Mouse (Mus musculus): ENCODE results near the gene Tbc1d2b.

The Tbc1d2b gene

DNA sequence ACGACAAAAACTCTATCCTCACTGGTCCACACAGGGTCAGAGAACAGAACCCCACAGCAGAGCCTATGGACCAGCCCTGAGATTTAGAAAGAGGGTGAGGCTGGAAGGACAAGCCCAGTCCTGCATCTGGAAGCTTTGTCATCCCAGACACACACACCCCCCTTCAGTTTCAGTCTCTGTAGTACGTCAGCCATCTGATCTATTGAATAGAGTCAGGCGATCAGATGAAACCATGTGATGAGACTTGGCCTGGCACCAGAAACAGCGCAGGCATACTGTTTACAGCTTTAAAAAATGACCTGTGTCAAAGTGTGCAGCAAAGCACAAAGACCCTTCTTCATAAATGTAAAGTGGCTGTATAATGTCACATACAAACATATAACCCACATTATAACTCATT, 30.0 kb downstream of the Tbc1d2b start:
- no peak for DNase-seq (ENCODE audit: low read depth, low spot score)
- Histone ChIP-seq H3K36me3 (ENCODE audit: control insufficient read depth, insufficient read depth, low read length, poor library complexity, severe bottlenecking) (no peaks in the 10 kb centered on the region), H3K27me3 (ENCODE audit: control insufficient read depth, insufficient read depth, low read length, poor library complexity, severe bottlenecking) (no peaks in the 10 kb centered on the region)

DNA sequence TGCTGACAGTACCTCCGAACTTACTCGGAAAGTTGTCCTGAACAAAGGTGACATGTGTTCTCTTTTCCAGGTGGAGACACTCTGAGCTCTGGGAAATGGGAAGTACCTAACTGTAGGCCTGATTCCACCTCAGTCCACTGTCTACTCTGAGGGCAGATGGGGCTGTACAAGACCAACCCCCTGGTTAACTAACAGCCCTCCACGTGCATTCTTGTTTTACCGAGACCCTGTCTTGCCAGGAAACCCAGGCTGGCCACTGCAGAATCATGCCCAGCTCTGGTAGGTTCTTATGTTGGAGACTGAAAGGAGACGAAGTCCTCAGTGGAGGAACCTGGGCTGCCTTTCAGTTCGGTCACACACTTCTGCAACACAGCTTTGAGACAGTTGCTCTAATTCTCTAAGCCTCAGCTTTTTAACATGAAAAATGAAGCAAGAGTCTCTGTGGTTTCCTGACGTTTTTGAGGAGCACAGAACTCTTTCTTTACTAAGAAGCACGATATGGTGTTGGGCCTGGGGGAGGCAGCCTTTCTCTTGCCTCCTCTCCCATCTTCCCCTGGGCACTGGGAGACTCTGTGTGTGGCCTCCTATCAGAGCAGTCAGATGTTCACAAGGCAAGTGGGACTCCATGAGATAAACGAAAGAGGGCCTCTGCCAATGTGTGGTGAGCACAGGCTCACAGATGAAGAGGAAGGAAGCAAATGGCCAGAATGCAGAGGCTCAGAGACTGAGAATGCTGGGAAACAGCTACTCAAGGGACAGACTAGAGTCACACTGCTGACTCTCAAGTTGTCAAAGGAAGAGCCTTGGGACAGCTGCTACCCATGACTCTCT, 33.2 kb downstream of the Tbc1d2b start:
- H3K36me3 ChIP-seq (ENCODE audit: control insufficient read depth, insufficient read depth, low read length, poor library complexity, severe bottlenecking) = no peaks in the 10 kb centered on the region
- no peak for DNase-seq (ENCODE audit: low read depth, low spot score)
- H3K27me3 ChIP-seq (ENCODE audit: control insufficient read depth, insufficient read depth, low read length, poor library complexity, severe bottlenecking) = no peaks in the 10 kb centered on the region

DNA sequence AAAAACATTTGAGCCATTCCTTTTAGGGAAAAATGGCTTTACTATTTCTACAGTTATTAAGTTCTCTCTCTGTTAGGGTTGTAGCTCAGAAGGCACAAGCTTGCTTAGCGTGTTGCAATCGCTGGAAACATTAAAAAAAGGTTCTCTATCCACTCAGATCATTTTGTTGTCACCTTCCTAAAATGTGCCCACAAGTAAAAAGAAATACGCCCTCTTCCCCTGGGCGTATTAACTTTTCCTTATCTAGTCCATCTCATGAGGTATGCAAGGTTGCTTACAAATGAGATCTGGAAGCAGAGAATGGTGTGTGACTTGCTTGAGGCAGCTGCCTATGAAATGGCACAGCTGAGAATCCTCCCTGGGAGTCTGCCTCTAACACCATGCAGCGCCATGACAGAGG, 33.8 kb downstream of the Tbc1d2b start:
- no peaks in the 10 kb centered on the region for H3K36me3 ChIP-seq (ENCODE audit: control insufficient read depth, insufficient read depth, low read length, poor library complexity, severe bottlenecking)
- DNase-seq (ENCODE audit: low read depth, low spot score) = no peak
- no peaks in the 10 kb centered on the region for H3K27me3 ChIP-seq (ENCODE audit: control insufficient read depth, insufficient read depth, low read length, poor library complexity, severe bottlenecking)

DNA sequence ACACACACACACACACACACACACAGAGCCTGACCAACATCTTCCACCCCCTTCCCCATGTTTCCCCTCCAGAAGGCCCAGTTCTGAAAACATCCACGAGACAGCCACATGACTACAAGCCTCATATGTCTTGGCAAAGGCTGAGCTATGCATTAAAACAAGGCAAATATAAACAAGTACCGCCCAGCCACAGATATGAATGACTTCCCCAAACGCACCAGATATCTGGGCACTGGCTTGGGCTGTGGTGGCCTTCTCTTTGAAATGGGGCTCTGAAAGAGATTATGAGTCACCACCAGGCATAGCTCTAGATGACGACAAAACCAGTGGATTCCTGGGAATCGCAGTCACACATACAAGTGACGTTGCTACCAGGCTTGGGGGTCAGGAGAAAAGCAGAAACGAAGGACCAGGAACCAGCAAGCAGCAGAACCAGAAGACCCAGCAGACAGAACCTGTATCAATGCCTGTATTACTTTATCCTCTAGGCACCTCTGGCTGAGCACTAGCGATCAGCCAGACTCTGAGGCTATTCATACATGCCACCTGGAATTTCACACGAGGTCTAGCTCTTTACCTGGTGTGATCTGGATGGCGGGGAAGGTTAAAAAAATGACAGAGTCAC, 35.2 kb downstream of the Tbc1d2b start:
- H3K27me3 ChIP-seq (ENCODE audit: control insufficient read depth, insufficient read depth, low read length, poor library complexity, severe bottlenecking) = no peaks in the 10 kb centered on the region
- H3K36me3 ChIP-seq (ENCODE audit: control insufficient read depth, insufficient read depth, low read length, poor library complexity, severe bottlenecking) = no peaks in the 10 kb centered on the region
- DNase-seq (ENCODE audit: low read depth, low spot score) = no peak

DNA sequence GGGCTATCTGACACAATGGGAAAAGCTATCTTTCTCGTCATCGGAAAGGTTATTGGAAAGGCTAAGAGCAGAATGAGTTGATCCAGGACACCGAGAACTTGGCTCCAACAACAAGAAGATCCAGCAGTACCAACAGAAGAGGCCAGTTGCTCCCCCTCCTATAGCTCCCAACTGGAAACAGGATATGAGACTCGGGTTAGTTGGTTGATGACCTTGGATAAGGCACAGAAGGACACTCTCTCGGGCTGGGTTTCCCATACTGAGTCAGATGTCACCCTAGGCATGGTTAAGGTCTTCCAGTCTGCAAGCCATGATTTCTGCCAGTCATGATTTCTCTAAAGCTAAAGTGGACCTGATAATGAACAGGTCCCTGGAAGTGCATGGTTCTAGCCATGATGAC, 35.8 kb downstream of the Tbc1d2b start:
- Histone ChIP-seq H3K27me3 (ENCODE audit: control insufficient read depth, insufficient read depth, low read length, poor library complexity, severe bottlenecking) (no peaks in the 10 kb centered on the region), H3K36me3 (ENCODE audit: control insufficient read depth, insufficient read depth, low read length, poor library complexity, severe bottlenecking) (no peaks in the 10 kb centered on the region)
- DNase-seq (ENCODE audit: low read depth, low spot score) = no peak

DNA sequence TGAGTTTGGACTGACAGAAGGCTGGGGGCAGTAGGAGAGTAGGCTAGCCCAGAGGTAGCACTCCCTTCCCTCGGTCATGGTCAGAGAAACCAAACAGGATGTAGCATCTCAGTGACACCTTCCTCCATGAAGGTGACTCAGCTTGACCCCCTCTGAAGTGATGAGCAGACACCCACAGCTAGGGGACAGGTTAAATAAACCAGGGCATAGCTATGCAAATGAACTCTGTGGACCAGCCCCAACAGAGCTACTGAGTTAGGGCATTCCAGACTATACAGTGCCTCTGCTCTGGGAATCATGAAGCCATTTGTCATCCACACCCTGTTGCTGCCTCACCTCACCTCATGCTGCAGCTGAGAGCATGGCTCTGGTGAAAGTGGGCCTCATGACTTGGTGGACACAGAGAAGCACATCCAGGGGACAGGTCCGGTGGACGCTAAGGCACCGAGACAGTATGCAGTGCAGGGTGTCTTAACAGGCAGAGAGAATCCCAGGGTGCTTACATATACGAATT, 36.6 kb downstream of the Tbc1d2b start:
- Histone ChIP-seq H3K27me3 (ENCODE audit: control insufficient read depth, insufficient read depth, low read length, poor library complexity, severe bottlenecking) (no peaks in the 10 kb centered on the region), H3K36me3 (ENCODE audit: control insufficient read depth, insufficient read depth, low read length, poor library complexity, severe bottlenecking) (no peaks in the 10 kb centered on the region)
- DNase-seq (ENCODE audit: low read depth, low spot score) = no peak

DNA sequence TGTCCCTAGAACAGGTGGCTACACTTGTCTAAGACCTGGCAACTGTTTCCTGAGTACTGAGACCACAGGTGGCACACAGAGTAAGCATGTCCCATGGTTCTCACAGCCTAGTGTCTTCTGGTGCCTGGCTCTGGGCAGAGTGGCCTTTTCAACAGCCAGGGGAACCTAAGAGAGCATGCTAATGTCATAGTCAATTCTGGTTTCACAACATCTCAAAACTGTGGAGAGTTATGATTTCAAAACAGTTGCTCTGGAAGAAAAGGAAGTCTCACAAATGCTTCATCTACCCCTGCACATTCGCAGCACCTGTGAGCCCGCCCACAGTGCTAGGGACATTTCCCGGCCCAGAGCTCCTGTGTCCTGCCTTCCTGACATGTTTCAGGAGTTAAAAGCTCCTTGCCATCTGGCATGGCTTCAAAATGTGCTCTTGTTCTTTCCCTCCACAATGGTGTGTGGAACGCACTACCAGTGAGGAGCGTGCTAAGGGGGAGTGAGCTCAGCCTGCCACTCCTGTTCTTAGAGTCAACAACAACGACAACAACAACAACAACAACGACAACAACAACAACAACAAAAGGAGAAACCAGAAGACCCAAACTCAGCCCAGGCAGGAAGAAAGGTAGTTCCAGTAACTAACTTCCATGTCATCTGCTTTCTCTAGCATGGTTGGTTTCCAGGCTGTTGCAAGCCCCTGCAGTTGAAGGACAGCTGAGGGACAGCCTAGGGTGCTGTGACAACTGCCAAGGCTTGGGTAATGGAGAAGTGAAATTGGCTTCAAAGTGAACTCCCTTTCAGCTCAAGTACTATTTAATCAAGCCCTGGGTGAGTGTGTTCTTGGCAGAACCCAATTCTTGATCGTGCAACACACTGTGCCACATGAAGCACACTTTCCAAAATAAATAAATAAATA, 37.6 kb downstream of the Tbc1d2b start:
- Histone ChIP-seq H3K27me3 (ENCODE audit: control insufficient read depth, insufficient read depth, low read length, poor library complexity, severe bottlenecking) (no peaks in the 10 kb centered on the region), H3K36me3 (ENCODE audit: control insufficient read depth, insufficient read depth, low read length, poor library complexity, severe bottlenecking) (no peaks in the 10 kb centered on the region)
- DNase-seq (ENCODE audit: low read depth, low spot score) = no peak

DNA sequence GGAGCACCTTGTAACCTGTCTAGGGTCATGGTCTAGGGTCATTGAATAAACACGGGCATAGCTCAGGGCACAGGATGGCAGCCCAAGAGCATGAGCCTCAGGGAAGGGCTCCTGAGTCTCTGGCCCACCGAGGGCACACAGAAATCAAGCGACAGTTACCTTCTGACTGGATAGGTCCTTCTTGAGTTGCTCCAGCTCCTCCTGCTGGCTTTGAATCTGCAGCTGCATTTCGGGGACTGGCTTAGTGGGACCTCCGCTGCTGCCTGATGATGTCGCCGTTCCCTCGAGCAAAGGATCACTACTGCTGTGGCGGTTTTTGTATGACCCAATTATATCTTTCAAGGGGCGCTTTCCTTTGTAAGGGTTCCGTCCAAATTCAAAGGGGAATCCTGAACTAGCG, 43.4 kb downstream of the Tbc1d2b start:
- DNase-seq (ENCODE audit: low read depth, low spot score) = no peak
- H3K27me3 ChIP-seq (ENCODE audit: control insufficient read depth, insufficient read depth, low read length, poor library complexity, severe bottlenecking) = no peaks in the 10 kb centered on the region
- H3K36me3 ChIP-seq (ENCODE audit: control insufficient read depth, insufficient read depth, low read length, poor library complexity, severe bottlenecking) = no peaks in the 10 kb centered on the region

DNA sequence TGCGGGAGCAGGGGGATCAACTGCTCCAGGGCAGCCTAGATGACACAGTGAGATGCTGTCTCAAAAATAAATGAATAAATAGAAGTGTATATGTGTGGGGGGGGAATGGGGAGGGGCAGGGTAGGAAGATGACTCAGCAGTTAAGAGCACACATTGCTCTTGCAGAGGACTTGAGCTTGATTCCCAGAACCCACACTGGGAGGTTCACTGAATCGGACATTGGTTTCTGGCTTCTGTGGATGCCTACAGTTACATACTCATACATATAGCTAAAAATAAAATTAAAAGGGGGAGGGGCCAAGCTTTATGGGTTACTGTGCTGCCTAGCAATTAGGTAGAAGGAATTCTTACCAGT, 43.9 kb downstream of the Tbc1d2b start:
- Histone ChIP-seq H3K27me3 (ENCODE audit: control insufficient read depth, insufficient read depth, low read length, poor library complexity, severe bottlenecking) (no peaks in the 10 kb centered on the region), H3K36me3 (ENCODE audit: control insufficient read depth, insufficient read depth, low read length, poor library complexity, severe bottlenecking) (no peaks in the 10 kb centered on the region)
- DNase-seq (ENCODE audit: low read depth, low spot score) = no peak

DNA sequence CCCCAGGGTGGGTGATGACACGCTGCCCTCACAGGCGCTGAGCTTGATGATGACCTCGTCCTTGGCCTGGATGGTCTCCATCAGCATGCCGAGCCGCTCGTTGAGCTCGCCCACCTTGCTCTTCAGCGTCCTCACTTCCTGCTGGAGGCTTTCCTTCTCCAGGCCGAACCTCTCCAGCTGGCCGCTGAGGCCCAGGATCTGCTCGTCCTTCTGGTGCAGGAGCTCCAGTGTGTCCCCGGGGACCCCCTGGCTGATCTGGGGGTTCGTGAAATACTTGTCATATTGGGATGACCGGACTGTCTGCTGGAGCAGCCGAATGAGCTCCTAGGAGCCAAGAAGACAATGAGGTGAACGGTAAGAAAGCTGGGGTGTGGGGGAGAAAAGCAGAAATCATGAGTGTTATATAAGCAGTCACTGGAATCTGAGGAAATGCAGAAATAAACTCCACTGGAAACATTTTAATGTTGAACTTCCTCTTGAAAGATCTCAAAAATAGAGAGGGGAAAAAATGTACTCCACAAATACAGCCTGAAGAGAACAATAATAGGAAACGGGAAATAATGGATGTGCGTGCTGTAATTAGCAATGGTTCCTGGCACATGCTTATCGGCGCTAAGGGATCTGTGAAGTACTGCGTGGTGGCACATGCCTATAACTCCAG, 44.4 kb downstream of the Tbc1d2b start:
- no peak for DNase-seq (ENCODE audit: low read depth, low spot score)

DNA sequence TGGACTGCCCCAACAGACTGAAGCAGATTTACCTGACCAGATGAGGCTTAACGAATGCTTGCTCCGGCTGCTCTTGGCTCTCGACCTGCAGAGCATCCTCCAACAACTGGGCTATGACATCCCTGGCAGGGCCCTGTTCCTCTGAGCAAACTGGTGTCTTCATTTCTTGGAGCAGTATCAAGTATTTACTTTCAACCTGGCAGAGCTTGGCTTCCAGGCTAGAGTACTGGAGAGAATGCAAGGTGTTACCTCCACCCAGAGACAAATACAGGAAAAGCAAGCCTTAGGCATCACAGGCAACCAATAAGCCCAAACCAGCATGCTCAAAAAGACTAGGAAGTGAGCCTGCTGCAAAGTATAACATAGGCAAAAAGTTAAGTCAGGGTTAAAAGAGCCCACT, 48.3 kb downstream of the Tbc1d2b start:
- H3K36me3 ChIP-seq (ENCODE audit: control insufficient read depth, insufficient read depth, low read length, poor library complexity, severe bottlenecking) = no peaks in the 10 kb centered on the region
- no peaks in the 10 kb centered on the region for H3K27me3 ChIP-seq (ENCODE audit: control insufficient read depth, insufficient read depth, low read length, poor library complexity, severe bottlenecking)
- no peak for DNase-seq (ENCODE audit: low read depth, low spot score)

More for the DNA sequence above, 44.4 kb downstream of the Tbc1d2b start:
- Histone ChIP-seq H3K36me3 (ENCODE audit: control insufficient read depth, insufficient read depth, low read length, poor library complexity, severe bottlenecking) (no peaks in the 10 kb centered on the region), H3K27me3 (ENCODE audit: control insufficient read depth, insufficient read depth, low read length, poor library complexity, severe bottlenecking) (no peaks in the 10 kb centered on the region)

DNA sequence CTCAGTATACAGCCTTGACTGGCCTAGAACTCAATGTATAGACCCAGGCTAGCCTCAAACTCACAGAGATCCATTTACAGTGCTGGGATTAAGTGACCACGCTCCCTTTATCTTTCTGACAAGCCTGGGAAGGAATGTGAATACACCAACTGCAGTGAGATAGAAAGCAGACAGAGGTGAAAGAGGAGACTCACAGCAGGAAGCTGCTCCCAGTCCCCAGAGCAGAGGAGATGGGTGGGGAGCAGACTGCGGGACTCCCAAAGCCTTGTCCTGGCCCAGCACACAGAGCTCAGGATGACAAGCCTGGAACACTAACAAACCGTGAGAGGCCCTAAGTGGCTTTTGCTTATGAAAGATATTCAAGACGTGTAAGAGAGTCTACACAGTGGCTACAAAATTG, 53.1 kb downstream of the Tbc1d2b start:
- Histone ChIP-seq H3K36me3 (ENCODE audit: control insufficient read depth, insufficient read depth, low read length, poor library complexity, severe bottlenecking) (no peaks in the 10 kb centered on the region), H3K27me3 (ENCODE audit: control insufficient read depth, insufficient read depth, low read length, poor library complexity, severe bottlenecking) (no peaks in the 10 kb centered on the region)

DNA sequence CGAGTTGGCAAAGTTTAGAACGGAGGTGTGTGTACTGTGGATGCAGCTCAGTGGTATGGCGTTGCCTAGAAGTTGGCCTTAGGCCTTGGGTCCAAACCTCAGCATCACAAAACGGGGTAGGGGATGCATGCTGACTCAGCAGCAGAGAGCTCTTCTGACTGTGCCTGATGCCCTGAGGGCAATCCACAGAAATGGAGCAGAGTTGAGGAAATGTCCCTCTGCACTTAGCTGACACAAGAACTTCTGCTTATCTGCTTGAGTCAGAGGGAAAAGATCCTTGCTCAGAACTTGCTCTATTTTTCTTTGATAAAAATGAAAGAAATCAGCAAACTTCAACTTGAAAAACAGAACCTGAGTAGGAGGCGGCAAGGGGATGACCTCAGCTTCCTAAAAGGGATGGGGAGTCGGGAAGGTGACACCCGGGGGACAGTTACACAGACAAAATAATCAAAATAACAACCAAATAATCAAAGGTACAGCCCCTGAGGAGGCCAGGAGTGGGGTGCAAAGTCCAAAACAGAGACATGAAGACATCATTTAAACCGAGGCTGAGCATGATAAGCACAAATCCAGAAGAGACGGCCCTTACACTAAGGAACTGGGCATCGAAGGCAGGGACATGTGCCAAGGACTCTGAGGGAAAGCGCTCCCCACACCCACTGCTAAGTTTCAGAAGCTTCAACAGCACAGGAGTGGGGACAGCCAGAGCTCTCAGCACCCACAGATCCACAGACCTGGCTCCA, 54.2 kb downstream of the Tbc1d2b start:
- no peak for DNase-seq (ENCODE audit: low read depth, low spot score)
- Histone ChIP-seq H3K27me3 (ENCODE audit: control insufficient read depth, insufficient read depth, low read length, poor library complexity, severe bottlenecking) (no peaks in the 10 kb centered on the region), H3K36me3 (ENCODE audit: control insufficient read depth, insufficient read depth, low read length, poor library complexity, severe bottlenecking) (no peaks in the 10 kb centered on the region)

More for the DNA sequence above, 53.1 kb downstream of the Tbc1d2b start:
- DNase-seq (ENCODE audit: low read depth, low spot score) = no peak

DNA sequence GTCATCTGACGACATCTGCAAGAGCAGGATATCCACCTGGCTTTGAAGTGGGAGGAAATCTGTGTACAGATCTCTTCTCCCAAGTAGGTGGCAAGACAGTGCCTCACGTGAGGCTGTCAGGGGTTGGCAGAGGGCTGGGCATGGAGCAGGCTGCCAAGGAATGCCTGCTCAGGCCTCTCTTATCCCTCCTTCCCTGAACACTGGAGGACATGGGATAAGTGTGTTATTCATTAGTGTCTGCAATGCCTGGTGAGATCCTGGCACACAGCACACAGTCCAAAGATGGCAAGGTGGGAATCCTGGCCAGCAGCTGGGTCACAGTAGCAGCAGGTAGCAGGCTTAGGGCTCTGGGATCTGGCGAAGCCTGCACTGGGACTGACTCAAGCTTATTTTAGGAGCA, 57.5 kb downstream of the Tbc1d2b start:
- no peaks in the 10 kb centered on the region for H3K27me3 ChIP-seq (ENCODE audit: control insufficient read depth, insufficient read depth, low read length, poor library complexity, severe bottlenecking)
- no peak for DNase-seq (ENCODE audit: low read depth, low spot score)
- no peaks in the 10 kb centered on the region for H3K36me3 ChIP-seq (ENCODE audit: control insufficient read depth, insufficient read depth, low read length, poor library complexity, severe bottlenecking)

All from splenic B cell, adult 2 months (primary cell).